Mouse (Mus musculus): ENCODE results near the gene 2310007B03Rik.
A peak's percentile ranks its signal among the peaks of the same experiment; 100 is the strongest.

Gene 2310007B03Rik

GRCm38 (mm10) chr1:93161350-93161749, 602 bp upstream of the 2310007B03Rik start:
- no peak for ATAC-seq (ENCODE audit: insufficient number of reproducible peaks, low FRiP score, low TSS enrichment)

GRCm38 (mm10) chr1:93159566-93160500, 915 bp downstream of the 2310007B03Rik start:
- no peak for ATAC-seq (ENCODE audit: insufficient number of reproducible peaks, low FRiP score, low TSS enrichment)

- no peak for ATAC-seq (ENCODE audit: insufficient number of reproducible peaks, low FRiP score, low TSS enrichment)
Measured at GRCm38 (mm10) chr1:93158916-93159315, 1.8 kb downstream of the 2310007B03Rik start.

GRCm38 (mm10) chr1:93157566-93157965, 3.2 kb downstream of the 2310007B03Rik start:
- no peak for ATAC-seq (ENCODE audit: insufficient number of reproducible peaks, low FRiP score, low TSS enrichment)

DNA sequence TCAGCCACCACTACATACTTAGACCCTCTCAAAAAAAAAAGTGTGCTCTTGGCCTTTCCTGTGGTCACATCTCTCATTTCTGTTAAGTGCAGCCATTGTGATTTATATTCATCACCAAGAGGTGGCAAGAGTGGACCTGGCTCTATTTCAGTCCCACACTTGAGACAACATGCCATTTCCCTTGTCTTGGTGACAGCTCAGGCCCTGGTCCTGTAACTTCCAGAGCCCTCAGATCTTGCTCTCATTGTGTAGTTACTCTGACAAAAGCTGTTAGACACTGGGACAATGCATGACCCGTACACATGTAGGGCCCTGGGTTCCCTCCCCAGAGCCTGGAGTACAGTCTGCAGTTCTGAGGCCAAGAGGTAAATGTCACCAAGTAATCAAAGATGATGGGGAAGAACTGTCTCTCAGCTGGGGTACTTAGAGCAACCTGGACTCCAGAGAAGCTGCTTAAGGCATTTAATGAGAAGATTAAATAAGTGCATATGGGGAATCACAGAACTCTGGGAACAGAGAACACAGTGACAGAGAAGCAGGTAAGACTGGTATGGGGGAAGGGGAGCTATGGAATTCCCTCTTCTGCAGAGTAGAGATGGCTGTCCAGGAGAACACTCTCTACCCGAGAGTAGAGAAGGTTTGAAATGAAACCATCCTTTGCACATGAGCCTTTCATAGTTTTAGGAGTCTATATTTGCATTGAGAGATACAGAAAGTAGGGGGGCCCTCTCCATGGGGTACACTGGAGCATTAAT, 9.7 kb downstream of the 2310007B03Rik start:
- no peak for ATAC-seq (ENCODE audit: insufficient number of reproducible peaks, low FRiP score, low TSS enrichment)

- ATAC-seq (ENCODE audit: insufficient number of reproducible peaks, low FRiP score, low TSS enrichment): no peak
Measured at GRCm38 (mm10) chr1:93144176-93144575, 16.6 kb downstream of the 2310007B03Rik start.

- ATAC-seq (ENCODE audit: insufficient number of reproducible peaks, low FRiP score, low TSS enrichment): no peak
Measured at GRCm38 (mm10) chr1:93142871-93143270, 17.9 kb downstream of the 2310007B03Rik start.

GRCm38 (mm10) chr1:93139713-93140112, 21.0 kb downstream of the 2310007B03Rik start:
- no peak for ATAC-seq (ENCODE audit: insufficient number of reproducible peaks, low FRiP score, low TSS enrichment)

- ATAC-seq (ENCODE audit: insufficient number of reproducible peaks, low FRiP score, low TSS enrichment): no peak
Measured at GRCm38 (mm10) chr1:93138534-93138933, 22.2 kb downstream of the 2310007B03Rik start.

GRCm38 (mm10) chr1:93135036-93135526, 25.7 kb downstream of the 2310007B03Rik start, which contains the start of gene Agxt:
Gene Agxt (plus strand): TSS chr1:93135240.
- no peak for ATAC-seq (ENCODE audit: insufficient number of reproducible peaks, low FRiP score, low TSS enrichment)

- ATAC-seq (ENCODE audit: insufficient number of reproducible peaks, low FRiP score, low TSS enrichment): no peak
Measured at GRCm38 (mm10) chr1:93132676-93133075, 28.1 kb downstream of the 2310007B03Rik start.

DNA sequence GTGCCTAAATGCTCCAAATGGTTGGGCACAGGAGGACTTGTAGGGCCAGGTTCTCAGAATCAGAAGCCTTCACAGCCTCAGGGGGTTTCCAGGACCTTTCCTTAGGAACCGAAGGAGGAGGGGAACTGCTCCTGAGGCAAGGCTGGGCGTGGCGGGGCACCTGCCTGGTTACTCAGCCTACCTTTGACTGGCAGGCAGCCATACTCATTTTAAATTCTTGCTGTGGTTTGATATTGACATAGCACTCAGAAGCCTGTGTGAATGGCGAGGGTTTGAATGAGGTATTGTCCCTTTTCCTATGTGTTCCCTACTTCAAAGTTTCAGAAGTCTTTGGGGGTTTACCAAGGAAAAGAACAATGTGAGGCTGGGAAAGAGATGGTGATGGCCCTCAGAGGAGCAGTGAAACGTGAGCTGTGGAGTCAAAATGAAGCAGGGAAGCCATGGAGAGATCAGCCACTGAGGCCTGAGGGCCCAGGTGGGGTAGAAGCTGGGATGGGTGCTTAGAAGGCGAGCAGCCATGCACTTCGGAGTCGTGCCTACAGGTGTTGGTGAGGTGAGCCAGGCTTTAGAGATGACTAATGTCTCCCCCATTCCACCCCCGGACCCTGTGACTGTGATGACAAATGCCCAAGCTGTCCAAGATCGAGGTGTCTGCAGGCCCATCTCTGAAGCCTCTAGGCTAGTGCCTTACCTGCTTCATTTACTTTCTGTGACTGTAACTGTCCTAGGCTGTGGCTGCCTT, 30.3 kb downstream of the 2310007B03Rik start:
- no peak for ATAC-seq (ENCODE audit: insufficient number of reproducible peaks, low FRiP score, low TSS enrichment)

DNA sequence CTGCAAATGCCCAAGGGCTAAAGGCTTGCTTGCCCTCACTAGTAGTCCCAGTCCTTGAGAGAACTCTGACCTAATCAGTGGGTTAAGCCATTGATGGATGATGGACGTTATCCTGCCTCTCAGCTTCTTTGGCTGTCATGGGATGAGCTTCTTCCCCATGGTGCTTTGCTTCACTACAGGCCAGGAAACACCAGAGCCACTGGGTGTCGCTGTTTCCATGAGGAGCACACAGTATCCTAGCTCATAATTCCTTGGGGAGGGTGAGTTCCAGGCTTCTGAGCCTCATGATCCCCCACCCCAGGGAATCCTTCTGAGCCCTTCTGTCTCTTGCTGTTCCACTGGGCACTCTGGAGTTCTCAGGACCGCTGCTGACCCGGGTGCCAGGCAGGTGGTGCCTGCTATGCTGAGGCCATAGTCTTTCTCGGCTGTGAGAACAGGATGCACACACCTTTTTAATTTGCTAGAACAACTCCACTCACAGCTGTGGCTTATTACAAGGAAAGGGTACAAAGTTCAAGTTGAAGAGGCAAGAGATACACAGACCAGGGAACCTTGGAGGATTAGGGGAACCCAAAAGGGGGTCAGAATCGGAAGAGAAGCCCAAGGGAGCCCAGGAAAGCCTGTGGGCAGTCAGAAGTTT, 31.9 kb downstream of the 2310007B03Rik start:
- peak; percentile 75 for ATAC-seq (ENCODE audit: insufficient number of reproducible peaks, low FRiP score, low TSS enrichment)

- no peak for ATAC-seq (ENCODE audit: insufficient number of reproducible peaks, low FRiP score, low TSS enrichment)
Measured at GRCm38 (mm10) chr1:93128209-93128608, 32.5 kb downstream of the 2310007B03Rik start.

- ATAC-seq (ENCODE audit: insufficient number of reproducible peaks, low FRiP score, low TSS enrichment): no peak
Measured at GRCm38 (mm10) chr1:93125256-93125655, 35.5 kb downstream of the 2310007B03Rik start.

DNA sequence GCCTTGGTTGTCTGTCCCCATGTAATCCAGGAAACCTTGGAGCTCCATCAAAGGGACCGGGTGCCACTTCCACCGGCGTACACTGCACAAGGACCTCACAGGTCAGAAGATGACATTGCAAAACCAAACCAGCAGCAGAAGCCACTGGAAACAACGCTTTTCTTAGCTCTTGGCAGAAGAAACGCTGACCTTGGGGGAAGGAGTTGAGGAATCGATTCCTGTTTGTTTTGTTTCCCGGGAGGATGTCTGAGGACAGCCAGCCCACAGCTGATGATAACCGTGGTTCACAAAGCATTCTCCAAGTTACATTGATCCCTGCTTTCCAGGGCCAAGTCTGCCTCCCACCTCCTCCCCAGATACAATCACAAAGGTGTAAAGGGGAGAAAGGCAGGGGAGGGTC, 36.7 kb downstream of the 2310007B03Rik start:
- no peak for ATAC-seq (ENCODE audit: insufficient number of reproducible peaks, low FRiP score, low TSS enrichment)

DNA sequence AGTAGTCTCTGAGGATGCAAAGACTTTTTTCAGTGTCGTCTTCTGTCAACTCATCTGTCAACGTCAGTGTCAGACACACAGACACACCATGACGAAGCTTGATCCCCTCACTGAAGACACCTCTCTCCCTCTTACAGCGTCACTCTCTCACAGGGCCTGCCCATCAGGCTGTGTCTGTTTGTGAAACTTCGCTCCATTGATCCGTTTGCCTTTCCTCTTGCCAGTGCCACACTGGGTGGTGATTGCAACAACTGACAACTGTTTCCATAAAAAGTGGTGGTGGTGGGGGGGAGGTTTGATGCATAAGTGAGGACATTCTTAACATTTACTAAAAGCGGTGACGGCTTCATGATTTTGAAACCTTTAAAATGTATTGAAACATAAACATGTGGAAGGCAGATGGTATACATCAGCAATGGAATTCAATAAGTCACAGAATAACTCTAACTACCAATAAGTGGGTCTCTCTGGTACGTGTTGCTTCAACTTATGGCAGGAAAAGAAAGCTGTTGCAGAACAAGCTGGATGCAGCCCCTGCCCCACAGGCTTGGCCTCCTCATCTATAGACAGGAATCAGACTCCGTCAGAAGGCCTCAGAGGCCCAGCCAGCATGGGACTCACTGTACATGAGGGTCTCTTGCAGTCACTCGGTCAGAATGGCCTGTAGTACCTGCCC, 37.4 kb downstream of the 2310007B03Rik start:
- no peak for ATAC-seq (ENCODE audit: insufficient number of reproducible peaks, low FRiP score, low TSS enrichment)

DNA sequence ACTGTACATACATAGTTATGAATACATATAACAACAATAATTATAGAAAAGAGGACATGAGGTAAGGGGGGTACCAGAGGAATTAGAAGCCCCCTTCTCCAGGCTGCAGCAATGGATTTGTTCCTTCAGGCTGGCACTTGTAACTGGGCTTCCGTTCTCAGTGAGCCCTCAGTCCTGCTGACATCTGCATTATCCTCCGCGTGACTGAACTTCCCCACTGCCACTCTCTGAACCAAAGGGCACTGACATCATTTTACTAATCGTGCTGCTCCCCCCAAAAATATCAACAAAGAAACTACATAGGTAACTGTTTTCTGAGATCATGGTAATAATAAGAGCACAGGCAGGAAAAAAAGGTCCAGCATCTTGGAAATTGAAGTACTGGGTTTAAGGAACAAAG, 41.9 kb downstream of the 2310007B03Rik start:
- no peak for ATAC-seq (ENCODE audit: insufficient number of reproducible peaks, low FRiP score, low TSS enrichment)

GRCm38 (mm10) chr1:93115471-93115870, 45.3 kb downstream of the 2310007B03Rik start:
- ATAC-seq (ENCODE audit: insufficient number of reproducible peaks, low FRiP score, low TSS enrichment): no peak
